ENCODE assay signal across 8 mouse cellular contexts in the genomic region with DNA sequence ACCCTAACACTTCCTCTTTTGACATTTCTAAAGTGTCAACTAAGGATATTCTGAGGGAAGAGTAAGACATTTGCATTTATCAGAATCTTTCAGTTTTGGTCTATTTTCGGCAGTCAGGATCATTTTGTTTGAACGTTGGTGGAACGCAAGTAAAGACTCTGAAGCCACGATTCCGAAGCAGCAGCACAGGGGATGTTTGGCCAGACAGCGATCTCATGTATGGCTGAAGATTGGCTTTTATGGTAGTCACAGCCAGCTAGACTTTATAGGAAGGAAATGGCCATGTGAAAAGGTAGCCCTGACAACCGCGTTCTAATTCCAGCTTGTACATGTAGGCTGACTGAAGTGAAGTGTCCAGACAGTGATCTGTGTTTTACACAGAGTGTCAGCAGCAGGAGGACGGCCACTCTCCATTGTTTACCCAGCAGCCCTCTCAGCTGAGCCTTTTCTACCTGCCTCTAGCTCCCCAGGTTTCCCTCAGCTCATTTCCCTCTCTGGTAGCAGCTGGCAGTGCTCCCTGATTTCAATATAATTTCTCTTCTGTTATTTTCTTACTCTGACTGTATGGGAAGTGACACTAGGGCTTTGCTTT. TPM values are rescaled to one million over a fixed set of nuclear protein-coding genes. Genes with fewer than 3 reads are reported as not detected.
DNase-seq lines count a peak whose midpoint lies in the region; ATAC-seq and TF ChIP-seq lines count a peak whose summit lies in the region.
"Not testable (repeated sequence)": the region's sequence is repeated elsewhere in the genome, so short reads cannot be mapped to it uniquely, and the experiment has no call there.

No protein-coding gene starts in this region.

- not testable (repeated sequence) for TF ChIP-seq EP300 in ES-Bruce4 (IDR thresholded peaks at IDR 0.05; ENCODE audit: insufficient read depth, low read depth, low read length)

- H3K27me3 ChIP-seq in ES-Bruce4 (ENCODE audit: control insufficient read depth, insufficient read depth, low read length, poor library complexity, severe bottlenecking); forebrain, embryonic 14.5 days (replicated peaks; ENCODE audit: control insufficient read depth, insufficient read depth, low read length); heart, embryonic 16.5 days (ENCODE audit: control insufficient read depth, insufficient read depth, low read length); kidney, embryonic 14.5 days (ENCODE audit: control insufficient read depth, insufficient read depth, low read length); liver, embryonic 13.5 days; midbrain, embryonic 10.5 days (ENCODE audit: low read depth, poor library complexity, severe bottlenecking): not testable (repeated sequence)

- peak overlapping the region; percentile 62; the same call in 1 of the 2 replicates for H3K9ac ChIP-seq in ES-Bruce4 (ENCODE audit: low read depth, poor library complexity, severe bottlenecking)
- H3K9ac ChIP-seq in forebrain, embryonic 14.5 days (ENCODE audit: low read length), result peak overlapping the region; percentile 63
- H3K9ac ChIP-seq in heart, embryonic 16.5 days (ENCODE audit: low read length), result peak overlapping the region; percentile 72
- H3K9ac ChIP-seq in kidney, embryonic 14.5 days (ENCODE audit: low read depth, low read length), result peak overlapping the region; percentile 65; the same call in 1 of the 2 replicates
- H3K9ac ChIP-seq in liver, embryonic 13.5 days, result peak overlapping the region; percentile 68

- not testable (repeated sequence) for DNase-seq in forebrain, embryonic 14.5 days (ENCODE audit: low spot score); midbrain, embryonic 10.5 days (ENCODE audit: low spot score)
- peak; percentile 44 for DNase-seq in liver, embryonic 13.5 days

- not testable (repeated sequence) for H3K4me1 ChIP-seq in ES-Bruce4 (ENCODE audit: control insufficient read depth, insufficient read depth, low read length); cortical plate, adult 2 months (ENCODE audit: control insufficient read depth, insufficient read depth, low read length); forebrain, embryonic 14.5 days (ENCODE audit: control insufficient read depth, insufficient read depth, low read length); heart, embryonic 16.5 days (ENCODE audit: control insufficient read depth, insufficient read depth, low read length); kidney, embryonic 14.5 days (ENCODE audit: control insufficient read depth, insufficient read depth, low read length); liver, embryonic 13.5 days (replicated peaks); midbrain, embryonic 10.5 days
- H3K4me1 ChIP-seq in olfactory bulb, adult 2 months (ENCODE audit: control insufficient read depth, insufficient read depth, low read length), result peaks cover 11% of the 10 kb centered on the region

- not testable (repeated sequence) for H3K36me3 ChIP-seq in ES-Bruce4 (ENCODE audit: control insufficient read depth, insufficient read depth, low read length, poor library complexity, severe bottlenecking); forebrain, embryonic 14.5 days (ENCODE audit: control insufficient read depth, insufficient read depth, low read length); heart, embryonic 16.5 days (ENCODE audit: control insufficient read depth, insufficient read depth); kidney, embryonic 14.5 days (ENCODE audit: control insufficient read depth, insufficient read depth, low read length); liver, embryonic 13.5 days
- H3K36me3 ChIP-seq in midbrain, embryonic 10.5 days, result peaks cover 18% of the 10 kb centered on the region

- not testable (repeated sequence) for H3K27ac ChIP-seq in ES-Bruce4 (ENCODE audit: insufficient read depth, low read length); cortical plate, adult 2 months (ENCODE audit: insufficient read depth, low read length); kidney, embryonic 14.5 days (ENCODE audit: low read depth, low read length); olfactory bulb, adult 2 months (ENCODE audit: insufficient read depth, low read depth, low read length)
- 0 out of 2 replicates have a peak overlapping the region, but pooled peaks have one; percentile 3 for H3K27ac ChIP-seq in forebrain, embryonic 14.5 days (ENCODE audit: low read depth, low read length)
- peak overlapping the region; percentile 65 for H3K27ac ChIP-seq in heart, embryonic 16.5 days (ENCODE audit: low read length)
- H3K27ac ChIP-seq in liver, embryonic 13.5 days, result 0 out of 2 replicates have a peak overlapping the region, but pooled peaks have one; percentile 15
- H3K27ac ChIP-seq in midbrain, embryonic 10.5 days (replicated peaks), result peak overlapping the region; percentile 88

- ATAC-seq in forebrain, embryonic 14.5 days, result peak; percentile 44
- 0 out of 2 replicates have a peak, but pooled peaks have one; percentile 11 for ATAC-seq in heart, embryonic 16.5 days (replicated peaks; ENCODE audit: extremely low read depth, insufficient read depth, low FRiP score)
- peak; percentile 22; the same call in 1 of the 2 replicates for ATAC-seq in kidney, embryonic 14.5 days (ENCODE audit: low FRiP score, low TSS enrichment)
- peak; percentile 42 for ATAC-seq in liver, embryonic 13.5 days (ENCODE audit: low read depth)

- not testable (repeated sequence) for TF ChIP-seq POLR2A in ES-Bruce4 (IDR thresholded peaks at IDR 0.05; ENCODE audit: insufficient read depth, low read length); cortical plate, adult 2 months (IDR thresholded peaks at IDR 0.05; ENCODE audit: extremely low read depth, insufficient read depth, low read length); olfactory bulb, adult 2 months (IDR thresholded peaks at IDR 0.05; ENCODE audit: insufficient read depth, low read depth, low read length)

- H3K4me3 ChIP-seq in ES-Bruce4 (ENCODE audit: low read depth, low read length), result peak overlapping the region; percentile 58
- peak overlapping the region; percentile 43 for H3K4me3 ChIP-seq in cortical plate, adult 2 months (ENCODE audit: insufficient read depth, low read length)
- peak overlapping the region; percentile 38 for H3K4me3 ChIP-seq in forebrain, embryonic 14.5 days (ENCODE audit: low read depth, low read length)
- H3K4me3 ChIP-seq in heart, embryonic 16.5 days (ENCODE audit: low read length), result peak overlapping the region; percentile 60
- H3K4me3 ChIP-seq in kidney, embryonic 14.5 days (ENCODE audit: low read length), result peak overlapping the region; percentile 50
- peak overlapping the region; percentile 52 for H3K4me3 ChIP-seq in liver, embryonic 13.5 days (replicated peaks)
- H3K4me3 ChIP-seq in midbrain, embryonic 10.5 days, result peak overlapping the region; percentile 58
- H3K4me3 ChIP-seq in olfactory bulb, adult 2 months (ENCODE audit: insufficient read depth, low read depth, low read length), result peak overlapping the region; percentile 44

- H3K4me2 ChIP-seq in forebrain, embryonic 14.5 days (ENCODE audit: low read length), result peak overlapping the region; percentile 42
- H3K4me2 ChIP-seq in heart, embryonic 16.5 days (ENCODE audit: low read depth, low read length), result peak overlapping the region; percentile 63
- peak overlapping the region; percentile 43 for H3K4me2 ChIP-seq in kidney, embryonic 14.5 days (replicated peaks; ENCODE audit: low read depth, low read length)
- peak overlapping the region; percentile 58 for H3K4me2 ChIP-seq in liver, embryonic 13.5 days

- WGBS in forebrain, embryonic 14.5 days, result 3% methylated on average over 6 of the region's 9 CpGs
- under 1% methylated on average over 8 of the region's 9 CpGs for WGBS in heart, embryonic 16.5 days
- 2% methylated on average over 8 of the region's 9 CpGs for WGBS in kidney, embryonic 14.5 days
- 2% methylated on average over 9 of the region's 9 CpGs for WGBS in liver, embryonic 13.5 days (ENCODE audit: insufficient replicate concordance)
- WGBS in midbrain, embryonic 10.5 days, result 16% methylated on average over 9 of the region's 9 CpGs
- WGBS in olfactory bulb, adult 2 months, result 2% methylated on average over 9 of the region's 9 CpGs

- TF ChIP-seq CTCF in ES-Bruce4 (IDR thresholded peaks at IDR 0.05; ENCODE audit: low read depth, low read length); cortical plate, adult 2 months (IDR thresholded peaks at IDR 0.05; ENCODE audit: extremely low read depth, insufficient read depth, low read length); olfactory bulb, adult 2 months (IDR thresholded peaks at IDR 0.05; ENCODE audit: insufficient read depth, low read depth, low read length): not testable (repeated sequence)

- H3K9me3 ChIP-seq in ES-Bruce4 (replicated peaks; ENCODE audit: control insufficient read depth, insufficient read depth, low read length, poor library complexity, severe bottlenecking); forebrain, embryonic 14.5 days (replicated peaks; ENCODE audit: control insufficient read depth, low read length); heart, embryonic 16.5 days (replicated peaks; ENCODE audit: control insufficient read depth, low read length); kidney, embryonic 14.5 days (ENCODE audit: control insufficient read depth, low read length); liver, embryonic 13.5 days (replicated peaks); midbrain, embryonic 10.5 days (replicated peaks): not testable (repeated sequence)

RNA-seq across cellular contexts. Expression of gene Dynlt1b, which starts 0.6 kb away (rescaled TPM):
- 226 and 249 TPM in 2 replicates for polyA plus RNA-seq in ES-Bruce4 (2011; ENCODE audit: insufficient read depth, insufficient read length, low read depth, missing spikeins)
- 86.0 and 92.2 TPM in 2 replicates for polyA plus RNA-seq in cortical plate, adult 2 months (2012; rRNA removed)
- 1,124 and 1,383 TPM in 2 replicates for polyA plus RNA-seq in forebrain, embryonic 14.5 days (2014; fragmentation: Nextera tagmentation; extraction: Ambion mirVana)
- 391 and 399 TPM in 2 replicates for polyA plus RNA-seq in heart, embryonic 16.5 days (2015; fragmentation: Nextera tagmentation; extraction: Ambion mirVana)
- polyA plus RNA-seq in kidney, embryonic 14.5 days (2014; fragmentation: Nextera tagmentation; extraction: Ambion mirVana), result 506 and 609 TPM in 2 replicates
- 205 and 224 TPM in 2 replicates for polyA plus RNA-seq in liver, embryonic 13.5 days (2015; fragmentation: Nextera tagmentation; extraction: Ambion mirVana)
- polyA plus RNA-seq in midbrain, embryonic 10.5 days (2016; fragmentation: Nextera tagmentation; extraction: Ambion mirVana), result 527 and 611 TPM in 2 replicates
- not detected in 2 replicates for polyA plus RNA-seq in olfactory bulb, adult 2 months (2012; ENCODE audit: insufficient read depth, insufficient read length, low replicate concordance, missing spikeins)
